Mouse (Mus musculus): ENCODE data around the gene Abcb8. TPM values are rescaled to one million over a fixed set of nuclear protein-coding genes. Genes with fewer than 3 reads are reported as not detected.

Gene Abcb8
- polyA plus RNA-seq, 1 experiment from 2014 or later, result 32.6 TPM

DNA sequence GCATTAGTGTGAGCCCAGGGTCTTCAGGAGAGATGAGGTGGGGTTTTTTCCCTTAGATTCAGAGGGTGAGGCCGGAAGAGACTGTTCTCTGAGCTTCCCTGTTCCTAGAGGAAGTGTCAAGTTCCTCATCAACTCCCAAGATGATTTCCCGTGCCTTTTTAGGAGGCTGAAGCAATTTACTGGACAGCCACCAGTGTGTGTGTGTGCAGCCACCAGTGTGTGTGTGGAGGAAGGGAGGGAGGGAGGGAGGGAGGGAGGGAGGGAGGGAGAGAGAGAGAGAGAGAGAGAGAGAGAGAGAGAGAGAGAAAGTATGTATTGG lies 60.5 kb downstream of the Abcb8 start:
- no peak for DNase-seq (ENCODE audit: low spot score)

GRCm38 (mm10) chr5:24455076-24455475 lies 61.6 kb downstream of the Abcb8 start:
- no peak for DNase-seq (ENCODE audit: low spot score)

DNA sequence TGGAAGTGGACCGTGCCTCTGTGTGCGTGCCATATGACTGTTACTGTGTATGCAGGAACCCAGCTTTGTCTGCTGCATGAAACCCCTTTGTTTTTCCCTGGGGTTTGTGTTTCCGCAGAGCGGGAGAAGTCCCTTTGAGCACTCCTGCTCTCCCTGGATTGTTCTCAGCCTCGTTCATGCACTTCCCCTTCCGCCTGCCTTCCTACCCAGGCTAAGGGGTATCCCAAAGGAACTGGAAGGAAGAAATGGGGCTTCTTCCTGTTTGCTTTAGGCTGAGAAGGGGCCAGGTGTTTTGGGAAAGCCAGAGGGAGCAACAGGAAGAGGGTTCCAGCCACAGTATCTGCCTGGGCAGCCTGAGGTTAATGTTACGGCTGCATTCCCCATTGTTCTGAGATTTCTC lies 62.1 kb downstream of the Abcb8 start:
- DNase-seq (ENCODE audit: low spot score), result no peak

Other genes with a start within 250 kb of the Abcb8 start
- 12.1 and 12.9 TPM in 2 replicates for gene Nupl2, start 228.7 kb upstream of the Abcb8 start, polyA plus RNA-seq (2015; fragmentation: Nextera tagmentation; extraction: Ambion mirVana)
- gene Kcnh2, start 42.1 kb upstream of the Abcb8 start, polyA plus RNA-seq (2015; fragmentation: Nextera tagmentation; extraction: Ambion mirVana), result 5.3 and 7.2 TPM in 2 replicates
- 1.5 and 1.7 TPM in 2 replicates for gene Nos3, start 28.9 kb upstream of the Abcb8 start, polyA plus RNA-seq (2015; fragmentation: Nextera tagmentation; extraction: Ambion mirVana)
- 2.0 and 3.0 TPM in 2 replicates for gene Atg9b, start 1.5 kb upstream of the Abcb8 start, polyA plus RNA-seq (2015; fragmentation: Nextera tagmentation; extraction: Ambion mirVana)
- 0.34 and 0.54 TPM in 2 replicates for gene Asic3, start 19.7 kb downstream of the Abcb8 start, polyA plus RNA-seq (2015; fragmentation: Nextera tagmentation; extraction: Ambion mirVana)
- gene Cdk5, start 29.9 kb downstream of the Abcb8 start, polyA plus RNA-seq (2015; fragmentation: Nextera tagmentation; extraction: Ambion mirVana), result 31.4 and 35.1 TPM in 2 replicates
- 23.2 and 26.6 TPM in 2 replicates for gene Slc4a2, start 30.2 kb downstream of the Abcb8 start, polyA plus RNA-seq (2015; fragmentation: Nextera tagmentation; extraction: Ambion mirVana)
- 86.0 and 88.5 TPM in 2 replicates for gene Fastk, start 51.6 kb downstream of the Abcb8 start, polyA plus RNA-seq (2015; fragmentation: Nextera tagmentation; extraction: Ambion mirVana)
- 33.7 and 35.4 TPM in 2 replicates for gene Tmub1, start 54.2 kb downstream of the Abcb8 start, polyA plus RNA-seq (2015; fragmentation: Nextera tagmentation; extraction: Ambion mirVana)
- gene Agap3, start 58.5 kb downstream of the Abcb8 start, polyA plus RNA-seq (2015; fragmentation: Nextera tagmentation; extraction: Ambion mirVana), result 24.5 and 26.9 TPM in 2 replicates
- 0.10 TPM in 1 of 2 replicates, not detected in the other for gene Gbx1, start 133.5 kb downstream of the Abcb8 start, polyA plus RNA-seq (2015; fragmentation: Nextera tagmentation; extraction: Ambion mirVana)
- 0.88 and 0.94 TPM in 2 replicates for gene Asb10, start 147.3 kb downstream of the Abcb8 start, polyA plus RNA-seq (2015; fragmentation: Nextera tagmentation; extraction: Ambion mirVana)
- not detected in 2 replicates for gene 4931409K22Rik, start 163.1 kb downstream of the Abcb8 start, polyA plus RNA-seq (2015; fragmentation: Nextera tagmentation; extraction: Ambion mirVana)
- gene Abcf2, start 183.8 kb downstream of the Abcb8 start, polyA plus RNA-seq (2015; fragmentation: Nextera tagmentation; extraction: Ambion mirVana), result 119 and 121 TPM in 2 replicates
- 16.8 and 18.5 TPM in 2 replicates for gene Chpf2, start 193.1 kb downstream of the Abcb8 start, polyA plus RNA-seq (2015; fragmentation: Nextera tagmentation; extraction: Ambion mirVana)
- 2.0 and 2.5 TPM in 2 replicates for gene Smarcd3, start 230.7 kb downstream of the Abcb8 start, polyA plus RNA-seq (2015; fragmentation: Nextera tagmentation; extraction: Ambion mirVana)